Mouse (Mus musculus) stomach, postnatal 0 days (tissue): Measurements from ENCODE around the gene Gtpbp3. TPM values are rescaled to one million over a fixed set of nuclear protein-coding genes. Genes with fewer than 3 reads are reported as not detected.
"Not testable (repeated sequence)": the region's sequence is repeated elsewhere in the genome, so short reads cannot be mapped to it uniquely, and the experiment has no call there.

Source experiments
- ATAC-seq: fragments of 200-750 bp; cut with Nextera tagmentation; 2 replicates; pipeline ENCODE4 v1.8.0; 2017; ENCODE audit not compliant: low FRiP score, low TSS enrichment
- DNase-seq: peaks from one replicate; pipeline ENCODE4 v3.0.0-alpha.2; 2016; ENCODE audit warnings: low spot score
- H3K27ac ChIP-seq: fragments of 300-500 bp; sonication (generic); replicated peaks from 2 replicates; pipeline ENCODE4 v1.5.1; 2014; ENCODE audit warnings: mild to moderate bottlenecking, control low read depth
- H3K27me3 ChIP-seq: fragments of 300-500 bp; sonication (generic); 2 replicates; pipeline ENCODE4 v1.6.1; 2014; ENCODE audit warnings: low read length; ENCODE audit not compliant: control insufficient read depth, insufficient read depth
- H3K36me3 ChIP-seq: fragments of 300-500 bp; sonication (generic); 2 replicates; pipeline ENCODE4 v1.6.1; 2014; ENCODE audit warnings: low read length, mixed read lengths; ENCODE audit not compliant: control insufficient read depth, insufficient read depth
- H3K4me1 ChIP-seq: fragments of 300-500 bp; sonication (generic); replicated peaks from 2 replicates; pipeline ENCODE4 v1.6.1; 2014; ENCODE audit warnings: antibody characterized with exemption; ENCODE audit not compliant: control insufficient read depth, insufficient read depth
- H3K4me2 ChIP-seq: fragments of 300-500 bp; sonication (generic); replicated peaks from 2 replicates; pipeline ENCODE4 v1.6.1; 2014; ENCODE audit warnings: low read depth, mild to moderate bottlenecking, control low read depth, moderate library complexity
- H3K4me3 ChIP-seq: fragments of 300-500 bp; sonication (generic); 2 replicates; pipeline ENCODE4 v1.5.1; 2014; ENCODE audit warnings: low read depth, low read length, control low read depth
- H3K9ac ChIP-seq: fragments of 300-500 bp; sonication (generic); 2 replicates; pipeline ENCODE4 v1.6.1; 2014; ENCODE audit warnings: mild to moderate bottlenecking, low read length, control low read depth, mixed read lengths
- H3K9me3 ChIP-seq: fragments of 300-500 bp; sonication (generic); 2 replicates; pipeline ENCODE4 v1.6.1; 2016; ENCODE audit warnings: low read length; ENCODE audit not compliant: control insufficient read depth
- CTCF ChIP-seq: IDR thresholded peaks from 2 replicates; pipeline ENCODE4 v1.5.1; 2016; ENCODE audit warnings: antibody characterized with exemption, low read depth, mild to moderate bottlenecking, moderate library complexity
- EP300 ChIP-seq: optimal IDR thresholded peaks from 2 replicates; pipeline ENCODE3; 2016; ENCODE audit warnings: antibody characterized with exemption
- WGBS: fragments of 180-500 bp; shearing (Covaris S2); extraction: QIAGEN DNeasy Blood & Tissue Kit; methylation state at CpG from one replicate; pipeline ENCODE4 v1.1.7; 2014; 5-methylcytosine and 5-hydroxymethylcytosine counted together
- polyA plus RNA-seq: library from polyadenylated mRNA; unstranded; fragments of >200 nt; fragmentation: Nextera tagmentation; extraction: Ambion mirVana; gene quantifications from 2 replicates; pipeline ENCODE4 v1.2.1, GENCODE M21; 2015

Gtpbp3 gene
- polyA plus RNA-seq, 1 experiment from 2014 or later = 7.2 TPM

DNA sequence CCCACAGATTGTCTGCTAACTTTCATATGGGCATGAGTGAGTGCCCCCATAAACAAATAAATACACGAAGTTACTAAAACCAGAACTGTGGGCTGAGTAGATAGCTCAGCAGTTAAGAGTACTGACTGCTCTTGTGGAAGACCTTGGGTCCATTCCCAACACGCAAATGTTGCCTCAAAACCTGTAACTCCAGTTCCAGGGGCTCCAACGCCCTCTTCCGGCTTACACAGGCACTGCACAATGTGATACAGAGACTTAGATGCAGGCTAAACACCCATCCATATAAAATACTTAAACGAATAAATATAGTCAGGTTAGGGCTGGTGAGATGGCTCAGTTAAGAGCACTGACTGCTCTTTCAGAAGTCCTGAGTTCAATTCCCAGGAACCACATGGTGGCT is 27.1 kb downstream of the Gtpbp3 start:
- ATAC-seq (no peak), DNase-seq (no peak)
- no peaks in the 10 kb centered on the region for H3K9me3 ChIP-seq
- H3K9ac ChIP-seq = no peak overlapping the region
- H3K4me2 ChIP-seq = no peak overlapping the region
- no peaks in the 10 kb centered on the region for H3K36me3 ChIP-seq
- TF ChIP-seq EP300 = no peak
- peak; percentile 28 for TF ChIP-seq CTCF
- H3K27ac ChIP-seq = no peak overlapping the region
- no peak overlapping the region for H3K4me3 ChIP-seq
- WGBS = 63% methylated on average over 5 of the region's 5 CpGs
- no peaks in the 10 kb centered on the region for H3K27me3 ChIP-seq
- H3K4me1 ChIP-seq = no peaks in the 10 kb centered on the region

DNA sequence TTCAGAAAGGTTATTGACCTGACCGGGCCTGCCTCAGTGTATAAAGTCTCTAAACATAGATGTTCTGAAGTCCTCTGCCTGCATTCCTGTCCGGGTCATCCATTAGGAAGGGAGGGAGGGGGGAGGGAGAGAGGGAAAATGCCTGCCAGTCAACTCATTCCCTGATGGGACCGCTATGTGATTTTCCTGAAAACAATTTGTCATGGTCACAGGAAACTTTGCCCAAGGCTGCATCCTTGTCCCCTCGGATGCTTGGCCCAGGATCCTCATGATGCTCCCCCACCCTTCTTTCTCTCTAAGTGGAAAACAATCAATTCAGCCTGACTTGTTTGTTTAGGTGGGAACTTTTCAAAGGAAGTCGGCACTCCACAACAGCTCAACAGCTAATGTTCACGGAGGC is 28.9 kb downstream of the Gtpbp3 start:
- TF ChIP-seq EP300 (no peak), CTCF (no peak)
- H3K9me3 ChIP-seq = no peaks in the 10 kb centered on the region
- H3K36me3 ChIP-seq = no peaks in the 10 kb centered on the region
- H3K27ac ChIP-seq = no peak overlapping the region
- 6% methylated on average over 6 of the region's 6 CpGs for WGBS
- no peak for DNase-seq
- H3K27me3 ChIP-seq = no peaks in the 10 kb centered on the region
- no peak for ATAC-seq
- no peak overlapping the region for H3K4me3 ChIP-seq
- no peaks in the 10 kb centered on the region for H3K4me1 ChIP-seq
- H3K4me2 ChIP-seq = no peak overlapping the region
- no peak overlapping the region for H3K9ac ChIP-seq

GRCm38 (mm10) chr8:71519037-71519825 is 31.3 kb downstream of the Gtpbp3 start:
- TF ChIP-seq CTCF = peak; percentile 75
- not testable (repeated sequence) for H3K27me3 ChIP-seq, H3K4me3 ChIP-seq, ATAC-seq, H3K27ac ChIP-seq, H3K9me3 ChIP-seq, H3K36me3 ChIP-seq, H3K4me2 ChIP-seq, H3K4me1 ChIP-seq, H3K9ac ChIP-seq
- 36% methylated on average over 9 of the region's 10 CpGs for WGBS
- DNase-seq = peak; percentile 71

DNA sequence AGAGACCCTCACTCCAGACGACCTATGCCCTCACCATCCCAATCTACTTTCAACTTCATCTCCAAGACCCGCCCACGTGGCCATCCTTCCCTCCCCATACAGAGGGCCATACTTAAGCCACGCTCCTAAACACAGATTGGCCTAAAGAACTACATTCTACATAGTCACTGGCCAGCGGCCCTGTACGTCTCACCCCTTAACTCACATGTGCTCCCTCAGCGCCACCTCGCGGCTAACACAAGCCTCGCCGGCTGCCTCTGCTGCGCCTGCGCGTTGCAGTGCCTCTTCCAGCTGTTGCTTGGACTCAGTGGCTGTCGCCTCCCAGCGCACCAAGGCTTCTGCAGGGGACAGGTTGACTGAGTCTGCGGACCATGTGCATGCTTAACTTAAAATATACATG is 33.7 kb downstream of the Gtpbp3 start:
- Histone ChIP-seq H3K9ac (no peak overlapping the region), H3K4me2 (0 out of 2 replicates have a peak overlapping the region, but pooled peaks have one; percentile 8), H3K27ac (no peak overlapping the region), H3K4me1 (no peaks in the 10 kb centered on the region), H3K36me3 (no peaks in the 10 kb centered on the region), H3K27me3 (no peaks in the 10 kb centered on the region), H3K9me3 (no peaks in the 10 kb centered on the region), H3K4me3 (no peak overlapping the region)
- WGBS = 4% methylated on average over 17 of the region's 17 CpGs
- TF ChIP-seq EP300 = no peak
- TF ChIP-seq CTCF = peak; percentile 99
- DNase-seq (peak; percentile 96), ATAC-seq (peak; percentile 95)

DNA sequence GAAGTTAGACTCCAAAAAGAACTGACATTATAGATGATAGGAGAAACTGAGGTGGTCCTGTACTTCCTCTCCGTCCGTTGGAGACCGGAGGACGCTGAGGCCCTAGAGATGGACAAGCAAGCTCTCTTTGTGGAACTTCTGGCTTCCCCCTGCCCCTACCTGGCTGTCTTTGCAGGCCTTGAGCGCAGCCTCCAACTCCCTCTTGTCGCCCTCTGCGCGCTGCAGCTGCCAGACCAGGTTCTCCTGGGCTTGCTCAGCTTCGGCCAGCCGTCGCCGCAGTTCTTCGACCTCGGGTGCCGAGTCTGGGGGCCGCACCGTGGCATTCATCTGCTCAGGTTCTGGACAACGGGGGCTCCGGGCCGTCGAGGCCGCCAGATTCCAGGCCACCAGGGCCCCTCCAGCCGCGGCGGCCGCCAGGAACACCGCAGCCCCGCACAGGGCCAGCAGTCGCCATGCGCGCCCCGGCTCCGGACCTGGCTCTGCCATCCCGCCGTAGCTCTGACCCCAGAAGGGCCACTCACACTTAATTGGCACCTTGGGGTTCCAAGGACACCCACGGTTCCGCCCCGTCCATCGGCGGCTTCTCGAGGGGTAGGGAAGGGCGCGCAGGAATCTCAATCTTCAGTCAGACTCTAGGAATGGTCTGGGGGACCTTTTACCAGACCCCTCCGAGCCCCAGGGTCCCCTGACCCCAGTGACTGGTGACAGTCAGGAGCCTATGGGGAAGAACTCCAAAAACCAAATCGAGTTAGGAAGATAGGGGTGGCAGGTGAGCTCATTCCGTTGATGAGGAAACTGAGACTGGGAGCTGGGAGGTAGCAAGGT is 37.5 kb downstream of the Gtpbp3 start, which contains the start of gene Ccdc194:
Ccdc194 (minus strand) TSS at position 486 of the 825 bp plus-strand sequence.
- no peak within 1 kb of the TSS for H3K4me2 ChIP-seq
- peak within 1 kb of the TSS; percentile 61; the same call in 1 of the 2 replicates for H3K27ac ChIP-seq
- H3K27me3 ChIP-seq = no peaks in the 10 kb centered on the region
- H3K9ac ChIP-seq = 0 out of 2 replicates have a peak within 1 kb of the TSS, but pooled peaks have one; percentile 2
- DNase-seq = no peak
- H3K9me3 ChIP-seq = no peaks in the 10 kb centered on the region
- TF ChIP-seq CTCF = no peak
- TF ChIP-seq EP300 = no peak
- H3K36me3 ChIP-seq = no peaks in the 10 kb centered on the region
- no peak within 1 kb of the TSS for H3K4me3 ChIP-seq
- 0 out of 2 replicates have a peak, but pooled peaks cover 2% of the 10 kb centered on the region for H3K4me1 ChIP-seq
- WGBS = 26% methylated on average over 45 of the region's 46 CpGs
- no peak for ATAC-seq
